Mouse (Mus musculus) midbrain, embryonic 11.5 days (tissue): ENCODE measurements at regions not wholly inside any gene's neighbourhood (a gene's known extent, or its start where the extent isn't known, plus 50 kb on each side); places are given as distances from the start of the nearest gene placed in this dataset.

Experiments used
- ATAC-seq: fragments of 200-750 bp; cut with Nextera tagmentation; 2 replicates; pipeline ENCODE4 v1.8.0; 2017; ENCODE audit warnings: moderate TSS enrichment, moderate library complexity; ENCODE audit not compliant: low FRiP score
- DNase-seq: peaks from one replicate; pipeline ENCODE4 v3.0.0; 2015; ENCODE audit warnings: low spot score; ENCODE audit errors: missing footprints
- H3K27ac ChIP-seq: fragments of 300-500 bp; sonication (generic); 2 replicates; pipeline ENCODE4 v1.5.1; 2014; ENCODE audit warnings: low read depth, low read length
- H3K27me3 ChIP-seq: fragments of 300-500 bp; sonication (generic); 2 replicates; pipeline ENCODE4 v1.6.1; 2014; ENCODE audit warnings: mild to moderate bottlenecking, low read length, moderate library complexity, mixed read lengths; ENCODE audit not compliant: control insufficient read depth, insufficient read depth
- H3K36me3 ChIP-seq: fragments of 300-500 bp; sonication (generic); 2 replicates; pipeline ENCODE4 v1.6.1; 2014; ENCODE audit warnings: mild to moderate bottlenecking, low read length, moderate library complexity, mixed read lengths; ENCODE audit not compliant: control insufficient read depth, insufficient read depth
- H3K4me1 ChIP-seq: fragments of 300-500 bp; sonication (generic); 2 replicates; pipeline ENCODE4 v1.6.1; 2014; ENCODE audit warnings: low read length; ENCODE audit not compliant: control insufficient read depth, insufficient read depth
- H3K4me2 ChIP-seq: fragments of 300-500 bp; sonication (generic); 2 replicates; pipeline ENCODE4 v1.6.1; 2014; ENCODE audit warnings: mild to moderate bottlenecking, moderate library complexity
- H3K4me3 ChIP-seq: fragments of 300-500 bp; sonication (generic); 2 replicates; pipeline ENCODE4 v1.5.1; 2014; ENCODE audit warnings: low read depth, low read length
- H3K9ac ChIP-seq: fragments of 300-500 bp; sonication (generic); 2 replicates; pipeline ENCODE4 v1.6.1; 2014; ENCODE audit warnings: low read length
- H3K9me3 ChIP-seq: fragments of 300-500 bp; sonication (generic); 2 replicates; pipeline ENCODE4 v1.6.1; 2016; ENCODE audit warnings: low read length; ENCODE audit not compliant: control insufficient read depth
- WGBS: fragments of 180-500 bp; shearing (Covaris S2); extraction: QIAGEN DNeasy Blood & Tissue Kit; methylation state at CpG from one replicate; pipeline ENCODE4 v1.1.7; 2014; 5-methylcytosine and 5-hydroxymethylcytosine counted together

- Histone ChIP-seq H3K4me3 (no peak overlapping the region), H3K9me3 (no peaks in the 10 kb centered on the region), H3K36me3 (no peaks in the 10 kb centered on the region), H3K27ac (no peak overlapping the region), H3K9ac (no peak overlapping the region), H3K4me2 (no peak overlapping the region), H3K27me3 (no peaks in the 10 kb centered on the region), H3K4me1 (no peaks in the 10 kb centered on the region)
- DNase-seq (no peak), ATAC-seq (no peak)
- 74% methylated on average over 1 of the region's 1 CpGs for WGBS
Observed at GRCm38 (mm10) chr3:46583351-46583750, 135.3 kb upstream of the Pabpc4l start.

DNA sequence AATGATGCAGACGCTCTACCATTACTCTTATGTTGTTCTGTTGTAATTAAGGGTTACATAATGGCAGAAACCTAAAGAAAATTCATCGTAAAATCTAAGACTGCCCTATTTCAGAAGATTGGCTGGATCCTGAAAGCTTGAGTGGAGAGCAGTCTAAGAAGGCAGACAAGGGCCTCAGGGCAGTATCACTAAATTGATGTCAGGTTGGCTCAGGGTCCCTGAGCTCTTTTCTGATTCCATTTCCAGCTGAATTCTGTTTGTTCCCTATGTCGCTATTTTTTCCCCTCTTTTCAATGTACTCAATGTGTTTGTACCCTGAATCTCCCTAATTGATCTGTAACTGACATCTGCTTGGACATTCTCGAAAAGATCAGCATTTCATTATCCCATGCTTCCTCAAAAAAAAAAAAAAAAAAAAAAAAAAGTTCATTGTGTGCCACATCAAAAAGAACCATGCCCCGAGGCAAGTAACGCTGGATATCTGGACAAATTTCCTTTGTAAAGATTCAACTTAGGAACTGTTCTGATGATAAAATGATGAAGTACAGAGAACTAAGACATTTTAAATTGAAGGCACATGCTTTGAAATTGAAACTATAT is 118.7 kb upstream of the Pabpc4l start:
- H3K27me3 ChIP-seq = no peaks in the 10 kb centered on the region
- H3K4me1 ChIP-seq = no peaks in the 10 kb centered on the region
- no peak overlapping the region for H3K27ac ChIP-seq
- WGBS = 46% methylated on average over 6 of the region's 6 CpGs
- no peaks in the 10 kb centered on the region for H3K9me3 ChIP-seq
- no peak overlapping the region for H3K4me3 ChIP-seq
- ATAC-seq (peak; percentile 73), DNase-seq (no peak)
- no peak overlapping the region for H3K4me2 ChIP-seq
- H3K36me3 ChIP-seq = no peaks in the 10 kb centered on the region
- no peak overlapping the region for H3K9ac ChIP-seq

GRCm38 (mm10) chr3:46553590-46553989 is 105.6 kb upstream of the Pabpc4l start:
- Histone ChIP-seq H3K4me2 (no peak overlapping the region), H3K4me1 (no peaks in the 10 kb centered on the region)
- WGBS = 84% methylated on average over 3 of the region's 3 CpGs

GRCm38 (mm10) chr3:46538660-46539059 is 90.6 kb upstream of the Pabpc4l start:
- H3K4me3 ChIP-seq = no peak overlapping the region
- no peaks in the 10 kb centered on the region for H3K9me3 ChIP-seq
- WGBS = 88% methylated on average over 3 of the region's 3 CpGs
- ATAC-seq (no peak), DNase-seq (no peak)
- H3K4me1 ChIP-seq = no peaks in the 10 kb centered on the region
- H3K27ac ChIP-seq = no peak overlapping the region
- no peak overlapping the region for H3K4me2 ChIP-seq
- no peaks in the 10 kb centered on the region for H3K27me3 ChIP-seq
- no peaks in the 10 kb centered on the region for H3K36me3 ChIP-seq
- H3K9ac ChIP-seq = no peak overlapping the region

More at GRCm38 (mm10) chr3:46553590-46553989, 105.6 kb upstream of the Pabpc4l start:
- Histone ChIP-seq H3K27ac (no peak overlapping the region), H3K27me3 (no peaks in the 10 kb centered on the region), H3K36me3 (no peaks in the 10 kb centered on the region), H3K9me3 (no peaks in the 10 kb centered on the region), H3K4me3 (no peak overlapping the region), H3K9ac (no peak overlapping the region)
- DNase-seq = no peak
- ATAC-seq = no peak

GRCm38 (mm10) chr3:46511157-46511556 is 63.1 kb upstream of the Pabpc4l start:
- 83% methylated on average over 1 of the region's 1 CpGs for WGBS
- Histone ChIP-seq H3K4me1 (no peaks in the 10 kb centered on the region), H3K9ac (no peak overlapping the region), H3K9me3 (no peaks in the 10 kb centered on the region), H3K27ac (no peak overlapping the region), H3K36me3 (no peaks in the 10 kb centered on the region), H3K4me2 (no peak overlapping the region), H3K4me3 (no peak overlapping the region), H3K27me3 (no peaks in the 10 kb centered on the region)
- DNase-seq (no peak), ATAC-seq (no peak)

DNA sequence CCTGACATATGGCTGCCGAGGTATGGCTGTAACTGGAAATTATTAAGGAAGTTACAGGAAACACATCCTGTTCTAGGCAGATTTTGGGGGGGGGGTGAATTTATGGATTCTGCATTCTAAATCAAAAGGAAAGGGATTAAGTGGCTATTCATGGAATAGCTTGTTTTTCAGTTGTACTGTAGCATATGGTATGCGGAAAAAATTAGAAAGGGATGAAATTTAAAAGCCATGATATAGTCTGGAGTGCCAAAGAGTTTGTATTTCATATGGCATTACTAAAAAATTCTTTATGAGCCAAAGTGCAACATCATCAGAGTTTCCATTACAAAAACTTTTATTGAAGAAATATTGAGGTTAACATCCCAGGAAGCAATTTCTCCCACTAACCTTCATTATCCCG is 55.7 kb upstream of the Pabpc4l start:
- Histone ChIP-seq H3K27ac (no peak overlapping the region), H3K4me2 (no peak overlapping the region), H3K9me3 (no peaks in the 10 kb centered on the region), H3K9ac (no peak overlapping the region), H3K27me3 (no peaks in the 10 kb centered on the region), H3K36me3 (no peaks in the 10 kb centered on the region), H3K4me1 (no peaks in the 10 kb centered on the region), H3K4me3 (no peak overlapping the region)
- no peak for DNase-seq
- WGBS = 92% methylated on average over 3 of the region's 3 CpGs
- ATAC-seq = no peak
